Mouse (Mus musculus): Measurements from ENCODE around the gene Taf15. TPM values are rescaled to one million over a fixed set of nuclear protein-coding genes. Genes with fewer than 3 reads are reported as not detected.

Gene Taf15
- polyA plus RNA-seq, 1 experiment from 2014 or later = 17.1 TPM

GRCm38 (mm10) chr11:83441235-83441634 lies 31.7 kb upstream of the Taf15 start:
- Histone ChIP-seq H3K9me3 (ENCODE audit: control insufficient read depth, low read length) (no peaks in the 10 kb centered on the region), H3K4me3 (replicated peaks; ENCODE audit: low read length) (no peak overlapping the region), H3K27me3 (replicated peaks; ENCODE audit: control insufficient read depth, insufficient read depth, low read length) (peaks cover 38% of the 10 kb centered on the region), H3K9ac (replicated peaks; ENCODE audit: low read depth, low read length) (no peak overlapping the region), H3K4me1 (replicated peaks; ENCODE audit: control insufficient read depth, insufficient read depth, low read length) (peaks cover 11% of the 10 kb centered on the region), H3K36me3 (ENCODE audit: control insufficient read depth, insufficient read depth) (no peaks in the 10 kb centered on the region), H3K27ac (ENCODE audit: low read length) (no peak overlapping the region), H3K4me2 (ENCODE audit: low read length) (no peak overlapping the region)
- 31% methylated on average over 7 of the region's 7 CpGs for WGBS
- ATAC-seq = no peak

- H3K9me3 ChIP-seq (ENCODE audit: control insufficient read depth, low read length) = no peaks in the 10 kb centered on the region
- H3K36me3 ChIP-seq (ENCODE audit: control insufficient read depth, insufficient read depth) = no peaks in the 10 kb centered on the region
- H3K4me1 ChIP-seq (replicated peaks; ENCODE audit: control insufficient read depth, insufficient read depth, low read length) = peaks cover 11% of the 10 kb centered on the region
- H3K9ac ChIP-seq (replicated peaks; ENCODE audit: low read depth, low read length) = no peak overlapping the region
- H3K4me3 ChIP-seq (replicated peaks; ENCODE audit: low read length) = peak overlapping the region; percentile 6; the same call in 1 of the 2 replicates
- H3K27me3 ChIP-seq (replicated peaks; ENCODE audit: control insufficient read depth, insufficient read depth, low read length) = peaks cover 38% of the 10 kb centered on the region
- H3K4me2 ChIP-seq (ENCODE audit: low read length) = peak overlapping the region; percentile 30
- no peak overlapping the region for H3K27ac ChIP-seq (ENCODE audit: low read length)
- WGBS = 12% methylated on average over 28 of the region's 29 CpGs
- 0 out of 2 replicates have a peak, but pooled peaks have one; percentile 16 for ATAC-seq
These were observed 30.2 kb upstream of the Taf15 start for GRCm38 (mm10) chr11:83442596-83443267.

GRCm38 (mm10) chr11:83443824-83444223 lies 29.1 kb upstream of the Taf15 start:
- Histone ChIP-seq H3K27ac (ENCODE audit: low read length) (no peak overlapping the region), H3K9ac (replicated peaks; ENCODE audit: low read depth, low read length) (no peak overlapping the region), H3K36me3 (ENCODE audit: control insufficient read depth, insufficient read depth) (no peaks in the 10 kb centered on the region), H3K9me3 (ENCODE audit: control insufficient read depth, low read length) (no peaks in the 10 kb centered on the region), H3K4me1 (replicated peaks; ENCODE audit: control insufficient read depth, insufficient read depth, low read length) (peaks cover 18% of the 10 kb centered on the region), H3K27me3 (replicated peaks; ENCODE audit: control insufficient read depth, insufficient read depth, low read length) (peaks cover 38% of the 10 kb centered on the region), H3K4me2 (ENCODE audit: low read length) (no peak overlapping the region), H3K4me3 (replicated peaks; ENCODE audit: low read length) (no peak overlapping the region)
- ATAC-seq = no peak
- 12% methylated on average over 7 of the region's 7 CpGs for WGBS

DNA sequence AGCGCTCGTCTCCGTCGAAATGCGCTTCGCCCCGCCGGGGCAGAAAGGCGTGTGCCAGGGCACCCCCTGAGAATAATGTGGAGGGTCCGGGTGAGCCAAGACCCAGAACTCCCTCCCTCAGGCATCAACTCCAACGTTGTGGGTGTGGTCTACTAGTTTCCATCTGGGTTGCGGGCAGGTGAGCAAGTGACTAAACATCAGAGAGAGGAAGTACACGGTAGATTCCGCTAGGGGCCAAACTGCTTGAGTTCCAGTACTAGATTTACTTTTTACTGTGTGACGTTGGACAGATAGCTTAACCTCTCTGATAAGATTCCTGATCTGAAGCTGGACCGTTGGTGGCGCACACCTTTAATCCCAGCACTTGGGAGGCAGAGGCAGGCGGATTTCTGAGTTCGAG lies 27.9 kb upstream of the Taf15 start:
- Histone ChIP-seq H3K27me3 (replicated peaks; ENCODE audit: control insufficient read depth, insufficient read depth, low read length) (peaks cover 38% of the 10 kb centered on the region), H3K4me1 (replicated peaks; ENCODE audit: control insufficient read depth, insufficient read depth, low read length) (peaks cover 18% of the 10 kb centered on the region), H3K4me3 (replicated peaks; ENCODE audit: low read length) (no peak overlapping the region; the same call in 1 of the 2 replicates), H3K4me2 (ENCODE audit: low read length) (peak overlapping the region; percentile 20), H3K9ac (replicated peaks; ENCODE audit: low read depth, low read length) (0 out of 2 replicates have a peak overlapping the region, but pooled peaks have one; percentile 10), H3K36me3 (ENCODE audit: control insufficient read depth, insufficient read depth) (no peaks in the 10 kb centered on the region), H3K27ac (ENCODE audit: low read length) (no peak overlapping the region), H3K9me3 (ENCODE audit: control insufficient read depth, low read length) (no peaks in the 10 kb centered on the region)
- ATAC-seq = no peak
- 31% methylated on average over 19 of the region's 19 CpGs for WGBS

GRCm38 (mm10) chr11:83447612-83448011 lies 25.3 kb upstream of the Taf15 start:
- no peak overlapping the region for H3K4me3 ChIP-seq (replicated peaks; ENCODE audit: low read length)
- H3K4me2 ChIP-seq (ENCODE audit: low read length) = no peak overlapping the region
- peaks cover 23% of the 10 kb centered on the region for H3K27me3 ChIP-seq (replicated peaks; ENCODE audit: control insufficient read depth, insufficient read depth, low read length)
- H3K4me1 ChIP-seq (replicated peaks; ENCODE audit: control insufficient read depth, insufficient read depth, low read length) = peaks cover 16% of the 10 kb centered on the region
- H3K36me3 ChIP-seq (ENCODE audit: control insufficient read depth, insufficient read depth) = no peaks in the 10 kb centered on the region
- no peak overlapping the region for H3K27ac ChIP-seq (ENCODE audit: low read length)
- no peak overlapping the region for H3K9ac ChIP-seq (replicated peaks; ENCODE audit: low read depth, low read length)
- no peak for ATAC-seq
- H3K9me3 ChIP-seq (ENCODE audit: control insufficient read depth, low read length) = no peaks in the 10 kb centered on the region
- WGBS = 78% methylated on average over 10 of the region's 10 CpGs

- Histone ChIP-seq H3K9me3 (ENCODE audit: control insufficient read depth, low read length) (no peaks in the 10 kb centered on the region), H3K4me2 (ENCODE audit: low read length) (no peak overlapping the region), H3K9ac (replicated peaks; ENCODE audit: low read depth, low read length) (no peak overlapping the region), H3K36me3 (ENCODE audit: control insufficient read depth, insufficient read depth) (no peaks in the 10 kb centered on the region), H3K27me3 (replicated peaks; ENCODE audit: control insufficient read depth, insufficient read depth, low read length) (peaks cover 23% of the 10 kb centered on the region), H3K27ac (ENCODE audit: low read length) (no peak overlapping the region), H3K4me3 (replicated peaks; ENCODE audit: low read length) (no peak overlapping the region), H3K4me1 (replicated peaks; ENCODE audit: control insufficient read depth, insufficient read depth, low read length) (peaks cover 13% of the 10 kb centered on the region)
- no peak for ATAC-seq
- WGBS = 52% methylated on average over 16 of the region's 16 CpGs
These were observed 24.6 kb upstream of the Taf15 start for GRCm38 (mm10) chr11:83448021-83448926.

DNA sequence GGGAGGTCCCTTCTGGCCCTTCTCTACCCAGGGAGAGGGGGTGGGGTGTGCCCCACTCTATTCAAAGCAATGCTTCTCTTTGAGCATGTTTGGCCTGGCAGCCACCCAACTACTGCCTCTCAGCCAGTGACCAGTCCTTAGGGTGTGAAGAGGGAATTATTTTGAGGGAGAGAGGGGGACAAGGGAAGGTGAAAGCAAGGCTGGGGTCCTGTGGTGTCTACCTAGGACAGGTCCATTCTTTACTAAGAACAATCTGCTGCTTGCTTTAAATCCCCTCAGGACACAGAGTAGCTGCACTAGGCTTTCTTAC lies 24.0 kb upstream of the Taf15 start:
- Histone ChIP-seq H3K4me3 (replicated peaks; ENCODE audit: low read length) (no peak overlapping the region), H3K4me1 (replicated peaks; ENCODE audit: control insufficient read depth, insufficient read depth, low read length) (peaks cover 13% of the 10 kb centered on the region), H3K27me3 (replicated peaks; ENCODE audit: control insufficient read depth, insufficient read depth, low read length) (peaks cover 17% of the 10 kb centered on the region), H3K4me2 (ENCODE audit: low read length) (no peak overlapping the region), H3K36me3 (ENCODE audit: control insufficient read depth, insufficient read depth) (no peaks in the 10 kb centered on the region), H3K9ac (replicated peaks; ENCODE audit: low read depth, low read length) (no peak overlapping the region), H3K9me3 (ENCODE audit: control insufficient read depth, low read length) (no peaks in the 10 kb centered on the region), H3K27ac (ENCODE audit: low read length) (no peak overlapping the region)
- ATAC-seq = peak; percentile 15; the same call in 1 of the 2 replicates

DNA sequence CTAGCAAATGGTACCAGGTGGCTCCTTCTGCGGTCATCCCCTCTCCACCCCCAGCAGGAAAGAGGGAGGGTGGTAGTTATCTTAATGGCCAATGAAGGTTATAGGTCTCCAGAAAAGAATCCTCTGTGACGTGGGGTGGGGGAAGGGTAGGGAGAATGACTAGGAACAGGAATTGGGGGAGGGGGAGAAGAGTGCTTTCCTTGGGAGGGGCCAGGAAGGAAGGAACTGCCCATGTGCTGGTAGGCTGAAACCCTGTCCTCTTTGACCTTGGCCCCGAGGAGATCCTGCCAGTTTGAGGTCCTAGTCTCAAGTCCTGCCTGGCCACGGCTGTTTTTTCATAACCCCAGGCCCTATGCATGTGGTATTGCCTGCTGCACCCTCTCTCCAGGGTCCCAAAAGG lies 23.6 kb upstream of the Taf15 start:
- Histone ChIP-seq H3K4me3 (replicated peaks; ENCODE audit: low read length) (no peak overlapping the region), H3K9ac (replicated peaks; ENCODE audit: low read depth, low read length) (no peak overlapping the region), H3K27me3 (replicated peaks; ENCODE audit: control insufficient read depth, insufficient read depth, low read length) (peaks cover 13% of the 10 kb centered on the region), H3K4me2 (ENCODE audit: low read length) (no peak overlapping the region), H3K27ac (ENCODE audit: low read length) (no peak overlapping the region), H3K9me3 (ENCODE audit: control insufficient read depth, low read length) (no peaks in the 10 kb centered on the region), H3K36me3 (ENCODE audit: control insufficient read depth, insufficient read depth) (no peaks in the 10 kb centered on the region), H3K4me1 (replicated peaks; ENCODE audit: control insufficient read depth, insufficient read depth, low read length) (peaks cover 13% of the 10 kb centered on the region)
- WGBS = 71% methylated on average over 4 of the region's 4 CpGs
- ATAC-seq = no peak

DNA sequence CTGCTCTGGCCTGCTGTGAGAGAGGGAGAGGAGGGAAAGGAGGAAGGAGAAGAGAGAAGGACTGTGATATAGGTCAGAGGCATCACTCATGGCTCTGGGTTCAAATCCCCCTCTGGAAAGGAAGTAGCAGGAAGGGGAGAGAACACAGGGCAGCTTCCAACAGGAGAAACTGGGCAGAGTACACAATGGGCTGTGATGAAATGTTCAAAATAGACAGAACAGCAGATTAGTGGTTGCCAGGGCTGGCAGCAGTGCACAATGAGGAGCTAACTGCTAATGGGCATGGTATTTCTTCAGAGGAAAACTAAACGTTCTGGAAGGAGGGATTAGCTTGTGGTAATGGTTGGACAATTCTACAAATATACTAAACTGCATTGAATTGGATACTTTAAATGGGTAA lies 22.3 kb upstream of the Taf15 start:
- 6% methylated on average over 1 of the region's 1 CpGs for WGBS
- no peak overlapping the region for H3K4me2 ChIP-seq (ENCODE audit: low read length)
- peaks cover under 1% of the 10 kb centered on the region for H3K27me3 ChIP-seq (replicated peaks; ENCODE audit: control insufficient read depth, insufficient read depth, low read length)
- H3K4me1 ChIP-seq (replicated peaks; ENCODE audit: control insufficient read depth, insufficient read depth, low read length) = peaks cover 9% of the 10 kb centered on the region
- no peak overlapping the region for H3K4me3 ChIP-seq (replicated peaks; ENCODE audit: low read length)
- H3K27ac ChIP-seq (ENCODE audit: low read length) = no peak overlapping the region
- ATAC-seq = no peak
- H3K36me3 ChIP-seq (ENCODE audit: control insufficient read depth, insufficient read depth) = no peaks in the 10 kb centered on the region
- no peaks in the 10 kb centered on the region for H3K9me3 ChIP-seq (ENCODE audit: control insufficient read depth, low read length)
- H3K9ac ChIP-seq (replicated peaks; ENCODE audit: low read depth, low read length) = no peak overlapping the region

Measured in forebrain, embryonic 16.5 days (tissue).